Mouse (Mus musculus): ENCODE measurements at regions not wholly inside any gene's neighbourhood (a gene's known extent, or its start where the extent isn't known, plus 50 kb on each side); places are given as distances from the start of the nearest gene placed in this dataset.

DNA sequence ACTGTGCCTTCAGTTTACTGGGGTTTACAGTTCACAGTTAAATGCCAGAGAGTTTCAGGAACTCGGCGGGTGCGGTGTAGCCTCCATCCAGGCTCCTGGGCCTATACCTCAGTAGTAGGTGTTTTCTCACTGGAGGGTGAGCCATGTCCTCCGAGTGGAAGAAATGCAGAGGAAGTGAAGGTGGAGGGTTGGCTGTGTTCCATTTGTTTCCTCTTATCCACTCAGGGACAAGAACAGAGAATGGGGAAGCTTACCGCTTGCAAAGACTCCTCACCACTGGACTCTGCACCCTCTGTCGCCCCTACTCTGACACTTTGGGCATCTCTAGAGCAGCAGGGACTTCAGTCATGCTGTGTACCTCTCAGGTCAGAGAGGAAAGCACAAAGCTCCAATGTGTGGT is 238.1 kb upstream of the Ccdc122 start:
- Histone ChIP-seq H3K9me3 (ENCODE audit: low read length) (no peaks in the 10 kb centered on the region), H3K36me3 (ENCODE audit: insufficient read depth, low read length) (no peaks in the 10 kb centered on the region), H3K4me3 (replicated peaks; ENCODE audit: low read length) (no peak overlapping the region), H3K4me1 (replicated peaks; ENCODE audit: low read depth, low read length) (no peaks in the 10 kb centered on the region), H3K27me3 (ENCODE audit: insufficient read depth, low read length) (peaks cover 5% of the 10 kb centered on the region; the same call in 1 of the 2 replicates)
- TF ChIP-seq CTCF (conservative IDR thresholded peaks at IDR 0.05; ENCODE audit: low read length), result no peak
- TF ChIP-seq POU5F1 (IDR thresholded peaks at IDR 0.05; ENCODE audit: borderline replicate concordance, low read length), result no peak
- no peak for TF ChIP-seq NANOG (IDR thresholded peaks at IDR 0.05; ENCODE audit: borderline replicate concordance, low read length)

- Histone ChIP-seq H3K9me3 (ENCODE audit: low read length) (no peaks in the 10 kb centered on the region), H3K4me3 (replicated peaks; ENCODE audit: low read length) (no peak overlapping the region), H3K4me1 (replicated peaks; ENCODE audit: low read depth, low read length) (peaks cover under 1% of the 10 kb centered on the region), H3K36me3 (ENCODE audit: insufficient read depth, low read length) (no peaks in the 10 kb centered on the region), H3K27me3 (ENCODE audit: insufficient read depth, low read length) (0 out of 2 replicates have a peak, but pooled peaks cover 5% of the 10 kb centered on the region)
- TF ChIP-seq POU5F1 (IDR thresholded peaks at IDR 0.05; ENCODE audit: borderline replicate concordance, low read length), result no peak
- TF ChIP-seq CTCF (conservative IDR thresholded peaks at IDR 0.05; ENCODE audit: low read length), result no peak
- no peak for TF ChIP-seq NANOG (IDR thresholded peaks at IDR 0.05; ENCODE audit: borderline replicate concordance, low read length)
Observed at GRCm38 (mm10) chr14:76797518-76797917, 239.1 kb upstream of the Ccdc122 start.

- H3K36me3 ChIP-seq (ENCODE audit: insufficient read depth, low read length), result no peaks in the 10 kb centered on the region
- peaks cover 14% of the 10 kb centered on the region for H3K4me1 ChIP-seq (replicated peaks; ENCODE audit: low read depth, low read length)
- H3K27me3 ChIP-seq (ENCODE audit: insufficient read depth, low read length), result no peaks in the 10 kb centered on the region
- TF ChIP-seq CTCF (conservative IDR thresholded peaks at IDR 0.05; ENCODE audit: low read length) (no peak), NANOG (IDR thresholded peaks at IDR 0.05; ENCODE audit: borderline replicate concordance, low read length) (no peak), POU5F1 (IDR thresholded peaks at IDR 0.05; ENCODE audit: borderline replicate concordance, low read length) (no peak)
- no peak overlapping the region; the same call in 1 of the 2 replicates for H3K4me3 ChIP-seq (replicated peaks; ENCODE audit: low read length)
- no peaks in the 10 kb centered on the region for H3K9me3 ChIP-seq (ENCODE audit: low read length)
Observed at GRCm38 (mm10) chr14:76791811-76792571, 235.3 kb upstream of the Serp2 start.

- 0 out of 2 replicates have a peak, but pooled peaks cover 5% of the 10 kb centered on the region for H3K27me3 ChIP-seq (ENCODE audit: insufficient read depth, low read length)
- no peaks in the 10 kb centered on the region for H3K36me3 ChIP-seq (ENCODE audit: insufficient read depth, low read length)
- no peaks in the 10 kb centered on the region for H3K9me3 ChIP-seq (ENCODE audit: low read length)
- no peak overlapping the region for H3K4me3 ChIP-seq (replicated peaks; ENCODE audit: low read length)
- H3K4me1 ChIP-seq (replicated peaks; ENCODE audit: low read depth, low read length), result peaks cover 14% of the 10 kb centered on the region
- TF ChIP-seq NANOG (IDR thresholded peaks at IDR 0.05; ENCODE audit: borderline replicate concordance, low read length), result no peak
- TF ChIP-seq CTCF (conservative IDR thresholded peaks at IDR 0.05; ENCODE audit: low read length), result no peak
- TF ChIP-seq POU5F1 (IDR thresholded peaks at IDR 0.05; ENCODE audit: borderline replicate concordance, low read length), result no peak
Observed at GRCm38 (mm10) chr14:76789376-76789775, 232.7 kb upstream of the Serp2 start.

GRCm38 (mm10) chr14:76787601-76788000 is 230.9 kb upstream of the Serp2 start:
- H3K9me3 ChIP-seq (ENCODE audit: low read length), result no peaks in the 10 kb centered on the region
- 0 out of 2 replicates have a peak, but pooled peaks cover 5% of the 10 kb centered on the region for H3K27me3 ChIP-seq (ENCODE audit: insufficient read depth, low read length)
- peaks cover 14% of the 10 kb centered on the region for H3K4me1 ChIP-seq (replicated peaks; ENCODE audit: low read depth, low read length)
- H3K36me3 ChIP-seq (ENCODE audit: insufficient read depth, low read length), result no peaks in the 10 kb centered on the region
- H3K4me3 ChIP-seq (replicated peaks; ENCODE audit: low read length), result no peak overlapping the region
- no peak for TF ChIP-seq NANOG (IDR thresholded peaks at IDR 0.05; ENCODE audit: borderline replicate concordance, low read length)
- TF ChIP-seq CTCF (conservative IDR thresholded peaks at IDR 0.05; ENCODE audit: low read length), result no peak
- no peak for TF ChIP-seq POU5F1 (IDR thresholded peaks at IDR 0.05; ENCODE audit: borderline replicate concordance, low read length)

- Histone ChIP-seq H3K4me1 (replicated peaks; ENCODE audit: low read depth, low read length) (peaks cover under 1% of the 10 kb centered on the region), H3K4me3 (replicated peaks; ENCODE audit: low read length) (no peak overlapping the region), H3K36me3 (ENCODE audit: insufficient read depth, low read length) (no peaks in the 10 kb centered on the region), H3K9me3 (ENCODE audit: low read length) (no peaks in the 10 kb centered on the region), H3K27me3 (ENCODE audit: insufficient read depth, low read length) (0 out of 2 replicates have a peak, but pooled peaks cover 5% of the 10 kb centered on the region)
- TF ChIP-seq CTCF (conservative IDR thresholded peaks at IDR 0.05; ENCODE audit: low read length) (no peak), POU5F1 (IDR thresholded peaks at IDR 0.05; ENCODE audit: borderline replicate concordance, low read length) (no peak), NANOG (IDR thresholded peaks at IDR 0.05; ENCODE audit: borderline replicate concordance, low read length) (no peak)
Observed at GRCm38 (mm10) chr14:76786214-76786613, 229.5 kb upstream of the Serp2 start.

DNA sequence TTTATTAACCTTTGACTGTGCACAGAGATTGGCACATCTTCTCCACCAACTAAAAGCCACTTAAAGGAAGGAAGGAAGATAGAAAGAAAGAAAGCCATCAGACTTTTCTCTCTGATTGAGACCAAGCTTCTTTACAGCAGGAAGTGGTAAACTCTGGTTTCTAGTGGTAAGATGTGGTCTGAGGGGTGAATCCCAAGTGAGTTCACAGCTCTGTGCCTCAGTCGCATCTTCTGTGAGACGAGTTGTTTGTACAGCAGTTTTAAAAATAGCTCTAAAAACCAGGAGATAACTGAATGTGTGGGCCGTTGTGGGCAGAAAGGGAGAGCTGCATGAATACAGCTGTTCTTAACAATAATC is 224.8 kb upstream of the Serp2 start:
- TF ChIP-seq NANOG (IDR thresholded peaks at IDR 0.05; ENCODE audit: borderline replicate concordance, low read length) (no peak), POU5F1 (IDR thresholded peaks at IDR 0.05; ENCODE audit: borderline replicate concordance, low read length) (no peak), CTCF (conservative IDR thresholded peaks at IDR 0.05; ENCODE audit: low read length) (no peak)
- Histone ChIP-seq H3K36me3 (ENCODE audit: insufficient read depth, low read length) (no peaks in the 10 kb centered on the region), H3K27me3 (ENCODE audit: insufficient read depth, low read length) (peaks cover 9% of the 10 kb centered on the region; the same call in 1 of the 2 replicates), H3K4me3 (replicated peaks; ENCODE audit: low read length) (no peak overlapping the region), H3K9me3 (ENCODE audit: low read length) (no peaks in the 10 kb centered on the region), H3K4me1 (replicated peaks; ENCODE audit: low read depth, low read length) (no peaks in the 10 kb centered on the region)

DNA sequence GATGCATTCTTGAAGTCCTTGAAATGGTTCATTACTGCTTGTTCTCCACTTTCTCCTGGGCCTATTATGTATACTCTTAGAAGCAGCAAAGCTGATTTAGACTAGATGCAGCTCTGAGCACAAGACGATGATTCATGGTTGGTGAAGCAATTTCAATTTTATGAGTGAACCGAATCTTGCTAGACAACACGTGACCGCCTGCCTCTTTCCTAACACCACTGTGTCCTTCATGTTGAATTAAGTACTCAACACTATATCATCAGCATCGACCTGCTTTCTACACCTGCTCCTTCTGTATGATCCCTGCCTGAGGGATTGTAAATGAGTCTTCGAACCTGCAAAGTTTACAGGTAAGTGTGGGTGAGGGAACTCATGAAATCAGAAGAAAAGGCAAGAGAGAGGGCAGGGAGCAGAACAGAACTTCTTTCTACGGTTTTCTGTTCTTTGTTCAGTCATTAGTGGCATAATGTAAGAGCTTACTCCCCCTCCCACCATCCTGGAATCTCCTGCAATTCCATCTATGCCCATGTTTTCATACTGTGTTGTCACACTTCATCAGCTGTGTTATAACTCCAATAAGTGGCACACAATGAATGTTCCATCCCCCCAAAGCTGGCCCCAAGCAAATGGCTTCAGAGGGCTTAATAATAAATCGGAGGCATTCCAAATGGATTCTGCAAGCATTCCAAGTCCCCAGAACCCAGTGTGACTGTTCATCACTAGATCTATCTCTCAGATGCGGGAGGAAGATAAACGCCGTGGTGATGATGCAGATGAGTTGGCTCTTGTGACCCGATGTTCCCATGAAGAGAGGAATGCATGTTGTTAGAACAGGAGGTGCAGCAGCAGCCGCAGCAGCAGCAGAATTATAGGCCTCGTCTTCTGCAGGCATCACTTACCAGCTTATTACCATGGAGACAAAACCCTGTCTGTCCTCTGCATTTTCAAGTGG is 224.2 kb upstream of the Serp2 start:
- Histone ChIP-seq H3K4me3 (replicated peaks; ENCODE audit: low read length) (no peak overlapping the region), H3K36me3 (ENCODE audit: insufficient read depth, low read length) (no peaks in the 10 kb centered on the region), H3K27me3 (ENCODE audit: insufficient read depth, low read length) (peaks cover 9% of the 10 kb centered on the region; the same call in 1 of the 2 replicates), H3K4me1 (replicated peaks; ENCODE audit: low read depth, low read length) (no peaks in the 10 kb centered on the region), H3K9me3 (ENCODE audit: low read length) (no peaks in the 10 kb centered on the region)
- TF ChIP-seq POU5F1 (IDR thresholded peaks at IDR 0.05; ENCODE audit: borderline replicate concordance, low read length), result no peak
- no peak for TF ChIP-seq CTCF (conservative IDR thresholded peaks at IDR 0.05; ENCODE audit: low read length)
- TF ChIP-seq NANOG (IDR thresholded peaks at IDR 0.05; ENCODE audit: borderline replicate concordance, low read length), result no peak

All from E14TG2a.4 (cell line).